Mouse (Mus musculus) midbrain, embryonic 16.5 days (tissue): Measurements from ENCODE around the gene Vps11. TPM values are rescaled to one million over a fixed set of nuclear protein-coding genes. Genes with fewer than 3 reads are reported as not detected.

Experiments
- ATAC-seq: fragments of 200-750 bp; cut with Nextera tagmentation; 2 replicates; pipeline ENCODE4 v1.8.0; 2017; ENCODE audit warnings: moderate TSS enrichment
- H3K27ac ChIP-seq: fragments of 300-500 bp; sonication (generic); 2 replicates; pipeline ENCODE4 v1.5.1; 2014; ENCODE audit warnings: mild to moderate bottlenecking, low read length, mixed read lengths
- H3K27me3 ChIP-seq: fragments of 300-500 bp; sonication (generic); 2 replicates; pipeline ENCODE4 v1.6.1; 2014; ENCODE audit warnings: low read depth, low read length, mixed read lengths; ENCODE audit not compliant: control insufficient read depth, insufficient read depth
- H3K36me3 ChIP-seq: fragments of 300-500 bp; sonication (generic); 2 replicates; pipeline ENCODE4 v1.6.1; 2014; ENCODE audit warnings: mild to moderate bottlenecking, low read length, moderate library complexity, mixed read lengths; ENCODE audit not compliant: control insufficient read depth, insufficient read depth
- H3K4me1 ChIP-seq: fragments of 300-500 bp; sonication (generic); 2 replicates; pipeline ENCODE4 v1.6.1; 2014; ENCODE audit warnings: mild to moderate bottlenecking, low read length, mixed read lengths; ENCODE audit not compliant: control insufficient read depth, insufficient read depth
- H3K4me2 ChIP-seq: fragments of 300-500 bp; sonication (generic); 2 replicates; pipeline ENCODE4 v1.6.1; 2014; ENCODE audit warnings: mild to moderate bottlenecking, low read length, mixed read lengths
- H3K4me3 ChIP-seq: fragments of 300-500 bp; sonication (generic); 2 replicates; pipeline ENCODE4 v1.5.1; 2014; ENCODE audit warnings: low read depth, mild to moderate bottlenecking, low read length, moderate library complexity, mixed read lengths
- H3K9ac ChIP-seq: fragments of 300-500 bp; sonication (generic); 2 replicates; pipeline ENCODE4 v1.6.1; 2014; ENCODE audit warnings: low read depth, low read length, mixed read lengths
- H3K9me3 ChIP-seq: fragments of 300-500 bp; sonication (generic); replicated peaks from 2 replicates; pipeline ENCODE4 v1.6.1; 2014; ENCODE audit warnings: mild to moderate bottlenecking, low read length, mixed read lengths; ENCODE audit not compliant: control insufficient read depth, poor library complexity, severe bottlenecking
- WGBS: fragments of 180-500 bp; shearing (Covaris S2); extraction: QIAGEN DNeasy Blood & Tissue Kit; methylation state at CpG from one replicate; pipeline ENCODE4 v1.1.7; 2014; 5-methylcytosine and 5-hydroxymethylcytosine counted together
- polyA plus RNA-seq: library from polyadenylated mRNA; unstranded; fragments of >200 nt; fragmentation: Nextera tagmentation; extraction: Ambion mirVana; gene quantifications from 2 replicates; pipeline ENCODE4 v1.2.1, GENCODE M21; 2015

Vps11 gene
- polyA plus RNA-seq, 1 experiment from 2014 or later: 45.6 TPM

DNA sequence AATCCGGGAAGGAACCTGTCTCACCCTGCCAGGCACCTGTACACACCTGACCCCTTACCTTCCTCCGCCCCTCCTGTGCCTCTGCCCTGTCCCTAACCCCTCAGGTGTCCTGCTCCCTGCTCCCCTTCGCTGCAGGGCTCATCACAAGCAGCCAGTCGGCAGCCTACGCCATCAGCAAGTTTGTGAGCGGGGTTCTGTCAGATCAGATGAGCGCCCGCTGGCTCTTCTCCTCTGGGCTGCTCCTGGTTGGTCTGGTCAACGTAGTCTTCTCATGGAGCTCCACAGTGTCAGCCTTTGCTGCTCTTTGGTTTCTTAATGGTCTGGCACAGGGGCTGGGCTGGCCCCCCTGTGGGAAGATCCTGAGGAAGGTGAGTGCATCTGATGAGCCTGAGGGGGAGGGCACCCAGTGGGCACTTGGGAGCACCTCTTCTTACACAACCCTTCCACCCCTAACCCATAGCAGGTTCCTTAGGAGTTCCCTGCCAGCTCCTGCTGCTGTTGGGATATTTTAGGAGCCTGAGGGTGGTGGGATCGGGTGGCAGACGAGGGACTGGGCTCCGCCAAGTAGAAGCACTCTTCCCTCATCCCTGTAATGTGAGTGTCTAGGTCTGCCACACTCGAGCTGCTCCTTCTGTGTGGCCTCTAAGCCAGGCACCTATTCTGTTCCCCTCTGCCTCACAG is 37.8 kb upstream of the Vps11 start:
- Histone ChIP-seq H3K9ac (no peak overlapping the region), H3K4me1 (peaks cover 18% of the 10 kb centered on the region), H3K27ac (no peak overlapping the region), H3K4me2 (no peak overlapping the region), H3K27me3 (no peaks in the 10 kb centered on the region), H3K4me3 (no peak overlapping the region), H3K9me3 (no peaks in the 10 kb centered on the region), H3K36me3 (peaks cover 27% of the 10 kb centered on the region)
- WGBS: 87% methylated on average over 13 of the region's 13 CpGs
- ATAC-seq: no peak

DNA sequence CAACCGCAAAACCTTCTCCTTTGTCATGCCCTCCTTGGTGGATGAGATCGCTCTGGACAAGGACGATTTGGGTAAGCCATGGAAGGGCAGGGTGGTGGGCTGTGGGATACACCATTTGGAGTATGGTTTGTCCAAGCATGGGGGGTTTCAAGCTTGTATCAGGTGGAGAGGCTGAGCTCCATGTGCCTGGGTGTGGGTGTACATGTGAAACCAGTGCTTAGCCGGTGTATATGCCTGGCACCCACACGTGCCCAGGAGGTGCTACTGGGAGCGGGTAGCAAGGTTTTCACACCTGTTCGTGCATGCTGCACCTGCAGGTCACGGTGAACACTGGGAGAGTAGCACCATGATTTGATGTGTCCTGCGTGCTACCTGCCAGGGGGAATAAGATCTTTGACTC is 37.1 kb upstream of the Vps11 start:
- Histone ChIP-seq H3K27me3 (no peaks in the 10 kb centered on the region), H3K4me1 (peaks cover 18% of the 10 kb centered on the region), H3K4me3 (no peak overlapping the region), H3K27ac (no peak overlapping the region), H3K9ac (no peak overlapping the region), H3K9me3 (no peaks in the 10 kb centered on the region), H3K36me3 (peaks cover 20% of the 10 kb centered on the region), H3K4me2 (peak overlapping the region; percentile 84; the same call in 1 of the 2 replicates)
- 82% methylated on average over 9 of the region's 9 CpGs for WGBS
- no peak for ATAC-seq

DNA sequence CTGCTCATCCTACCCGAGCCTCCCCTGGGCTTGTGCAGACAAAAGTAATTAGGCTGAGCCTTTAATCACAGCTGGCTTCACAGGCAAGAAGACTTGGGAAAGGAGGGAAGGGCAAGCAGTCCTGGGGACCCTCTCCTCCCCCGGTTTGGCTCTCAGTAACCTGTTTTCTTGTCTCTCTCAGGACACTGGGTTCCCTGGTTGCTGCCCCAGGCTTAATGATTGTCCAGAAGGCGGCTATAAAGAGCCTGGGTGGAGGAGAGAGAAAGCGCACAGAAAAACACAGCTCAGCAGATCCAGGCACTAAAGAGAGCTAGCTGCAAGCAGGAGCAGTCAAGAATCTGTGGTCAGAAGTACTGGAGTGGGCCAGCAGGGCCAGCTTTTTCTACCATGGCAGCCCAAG is 36.6 kb upstream of the Vps11 start:
- Histone ChIP-seq H3K9me3 (no peaks in the 10 kb centered on the region), H3K4me1 (peaks cover 18% of the 10 kb centered on the region), H3K4me2 (peak overlapping the region; percentile 84), H3K9ac (0 out of 2 replicates have a peak overlapping the region, but pooled peaks have one; percentile 13), H3K36me3 (peaks cover 17% of the 10 kb centered on the region), H3K27ac (no peak overlapping the region), H3K27me3 (no peaks in the 10 kb centered on the region), H3K4me3 (peak overlapping the region; percentile 76)
- ATAC-seq: no peak
- WGBS: 8% methylated on average over 4 of the region's 4 CpGs

DNA sequence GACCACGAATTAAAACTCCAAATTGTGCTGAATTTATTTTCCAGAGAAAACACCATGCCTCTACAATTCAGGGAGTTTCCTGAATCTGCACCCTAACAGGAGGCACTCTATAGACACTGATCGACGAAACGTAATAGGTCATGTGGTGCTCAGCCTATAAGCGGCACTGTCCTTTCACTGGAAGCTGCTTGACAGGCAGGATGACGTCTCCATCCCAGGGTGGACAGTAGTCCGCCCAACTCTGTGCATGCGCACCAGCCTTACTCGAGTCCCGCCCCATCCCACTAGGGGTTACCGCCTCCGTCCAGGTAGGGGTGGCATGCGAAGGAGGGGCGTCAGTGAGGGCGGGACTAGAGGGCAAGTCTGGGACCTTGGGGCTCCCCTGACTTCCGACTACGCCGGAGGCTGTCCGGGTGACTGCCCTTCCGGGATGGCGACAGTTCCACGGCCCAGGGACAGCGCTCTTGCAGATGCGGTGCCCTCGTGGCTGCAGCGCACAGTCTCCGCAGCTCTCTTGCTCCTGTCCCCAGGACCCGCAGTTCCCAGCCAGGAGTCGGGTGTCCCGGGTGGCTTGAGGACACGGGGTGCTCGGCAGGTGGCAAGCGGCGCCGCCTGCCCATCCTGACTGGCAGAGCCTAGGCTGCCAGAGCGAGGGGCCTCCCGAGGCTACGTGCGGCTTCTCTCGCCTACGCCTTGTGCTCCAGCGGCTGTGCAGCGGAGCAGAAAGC is 35.4 kb upstream of the Vps11 start, which contains the start of gene Slc37a4:
TSS of gene Slc37a4 (plus strand) at position 169 of the 728 bp plus-strand sequence.
- H3K4me1 ChIP-seq: peaks cover 18% of the 10 kb centered on the region
- peak within 1 kb of the TSS; percentile 76 for H3K4me3 ChIP-seq
- no peaks in the 10 kb centered on the region for H3K9me3 ChIP-seq
- peaks cover 9% of the 10 kb centered on the region for H3K36me3 ChIP-seq
- peak; percentile 98 for ATAC-seq
- H3K4me2 ChIP-seq: peak within 1 kb of the TSS; percentile 84
- WGBS: under 1% methylated on average over 43 of the region's 43 CpGs
- peak within 1 kb of the TSS; percentile 90 for H3K27ac ChIP-seq
- H3K9ac ChIP-seq: peak within 1 kb of the TSS; percentile 93
- no peaks in the 10 kb centered on the region for H3K27me3 ChIP-seq

DNA sequence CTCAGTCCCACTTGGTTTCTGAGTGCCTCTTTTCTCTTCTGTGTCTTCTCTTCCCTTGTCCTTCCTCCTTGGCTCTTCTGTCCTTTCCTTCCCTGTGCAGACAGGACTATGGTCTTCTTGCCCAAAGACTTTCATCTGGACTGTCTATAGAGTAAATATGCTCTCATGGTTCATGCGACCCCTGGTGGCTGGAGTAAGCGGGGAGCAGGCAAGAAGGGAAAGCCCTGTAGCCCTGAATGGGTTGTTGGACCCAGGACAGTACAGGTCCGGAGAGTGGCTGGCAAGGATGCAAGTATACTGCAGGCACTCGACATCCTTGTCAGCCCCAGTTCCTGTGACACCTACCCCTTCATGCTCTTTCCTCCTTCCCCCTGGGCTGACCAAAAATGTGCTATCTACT is 30.0 kb upstream of the Vps11 start:
- 0 out of 2 replicates have a peak, but pooled peaks have one; percentile 52 for ATAC-seq
- H3K27ac ChIP-seq: no peak overlapping the region
- peaks cover 33% of the 10 kb centered on the region for H3K36me3 ChIP-seq
- no peaks in the 10 kb centered on the region for H3K27me3 ChIP-seq
- WGBS: 40% methylated on average over 4 of the region's 4 CpGs
- H3K9me3 ChIP-seq: no peaks in the 10 kb centered on the region
- no peaks in the 10 kb centered on the region for H3K4me1 ChIP-seq
- H3K4me3 ChIP-seq: no peak overlapping the region
- no peak overlapping the region for H3K4me2 ChIP-seq
- no peak overlapping the region for H3K9ac ChIP-seq

DNA sequence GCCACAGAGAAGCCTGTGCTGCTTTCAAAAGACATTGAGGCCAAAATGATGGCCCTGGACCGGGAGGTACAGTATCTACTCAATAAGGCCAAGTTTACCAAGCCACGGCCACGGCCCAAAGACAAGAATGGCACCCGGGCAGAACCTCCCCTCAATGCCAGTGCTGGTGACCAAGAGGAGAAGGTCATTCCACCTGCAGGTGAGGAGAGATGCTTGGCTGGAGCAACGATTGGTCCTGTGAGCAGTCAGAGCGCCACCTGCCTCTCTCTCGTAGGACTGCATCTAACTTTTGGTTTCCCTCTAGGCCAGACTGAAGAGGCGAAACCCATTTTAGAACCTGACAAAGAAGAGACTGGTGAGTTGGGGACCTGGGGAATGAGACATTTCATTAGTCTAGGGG is 27.8 kb upstream of the Vps11 start:
- no peak overlapping the region for H3K27ac ChIP-seq
- H3K4me2 ChIP-seq: no peak overlapping the region
- no peaks in the 10 kb centered on the region for H3K27me3 ChIP-seq
- H3K9me3 ChIP-seq: no peaks in the 10 kb centered on the region
- H3K4me1 ChIP-seq: no peaks in the 10 kb centered on the region
- H3K36me3 ChIP-seq: peaks cover 53% of the 10 kb centered on the region
- ATAC-seq: no peak
- H3K9ac ChIP-seq: no peak overlapping the region
- no peak overlapping the region for H3K4me3 ChIP-seq
- 60% methylated on average over 8 of the region's 8 CpGs for WGBS

DNA sequence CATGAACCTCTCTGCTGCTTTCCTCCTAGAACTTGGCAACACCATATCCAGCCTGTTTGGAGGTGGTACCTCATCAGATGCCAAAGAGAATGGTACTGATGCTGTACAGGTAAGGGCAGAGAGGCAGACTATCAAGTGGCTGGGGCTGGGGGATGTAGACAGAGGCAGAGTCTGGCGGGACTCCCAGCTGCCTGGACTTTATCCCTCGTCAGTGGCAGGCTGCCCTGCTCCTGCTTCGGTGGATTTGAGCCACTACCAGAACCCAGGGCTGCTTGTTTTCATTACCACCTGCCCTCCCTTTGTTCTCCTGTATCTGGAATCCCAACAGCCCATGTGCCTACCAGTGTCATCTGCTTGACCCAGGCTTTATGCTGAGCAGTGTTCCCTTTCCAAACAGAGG is 25.8 kb upstream of the Vps11 start:
- H3K27ac ChIP-seq: no peak overlapping the region
- ATAC-seq: no peak
- H3K9me3 ChIP-seq: no peaks in the 10 kb centered on the region
- no peaks in the 10 kb centered on the region for H3K4me1 ChIP-seq
- no peaks in the 10 kb centered on the region for H3K27me3 ChIP-seq
- 76% methylated on average over 3 of the region's 3 CpGs for WGBS
- H3K36me3 ChIP-seq: peaks cover 62% of the 10 kb centered on the region
- no peak overlapping the region for H3K9ac ChIP-seq
- no peak overlapping the region for H3K4me2 ChIP-seq
- no peak overlapping the region for H3K4me3 ChIP-seq

DNA sequence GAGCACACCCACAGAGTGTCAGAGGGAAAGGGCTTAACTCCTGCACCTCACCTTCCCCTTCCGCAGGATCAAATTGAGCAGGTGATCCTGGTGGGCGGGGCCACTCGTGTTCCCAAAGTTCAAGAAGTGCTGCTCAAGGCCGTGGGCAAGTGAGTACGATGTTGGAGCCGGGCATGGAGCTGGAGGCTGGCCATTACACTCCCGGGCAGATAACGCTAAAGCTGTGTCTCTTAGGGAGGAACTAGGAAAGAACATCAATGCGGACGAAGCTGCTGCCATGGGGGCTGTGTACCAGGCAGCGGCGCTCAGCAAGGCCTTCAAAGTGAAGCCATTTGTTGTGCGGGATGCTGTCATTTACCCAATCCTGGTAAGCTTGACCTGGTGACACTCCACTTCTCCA is 23.1 kb upstream of the Vps11 start:
- H3K4me2 ChIP-seq: no peak overlapping the region
- WGBS: 91% methylated on average over 13 of the region's 13 CpGs
- H3K27me3 ChIP-seq: no peaks in the 10 kb centered on the region
- H3K27ac ChIP-seq: no peak overlapping the region
- no peak overlapping the region for H3K4me3 ChIP-seq
- no peak overlapping the region for H3K9ac ChIP-seq
- H3K36me3 ChIP-seq: peaks cover 62% of the 10 kb centered on the region
- H3K4me1 ChIP-seq: peaks cover 12% of the 10 kb centered on the region
- no peak for ATAC-seq
- no peaks in the 10 kb centered on the region for H3K9me3 ChIP-seq

DNA sequence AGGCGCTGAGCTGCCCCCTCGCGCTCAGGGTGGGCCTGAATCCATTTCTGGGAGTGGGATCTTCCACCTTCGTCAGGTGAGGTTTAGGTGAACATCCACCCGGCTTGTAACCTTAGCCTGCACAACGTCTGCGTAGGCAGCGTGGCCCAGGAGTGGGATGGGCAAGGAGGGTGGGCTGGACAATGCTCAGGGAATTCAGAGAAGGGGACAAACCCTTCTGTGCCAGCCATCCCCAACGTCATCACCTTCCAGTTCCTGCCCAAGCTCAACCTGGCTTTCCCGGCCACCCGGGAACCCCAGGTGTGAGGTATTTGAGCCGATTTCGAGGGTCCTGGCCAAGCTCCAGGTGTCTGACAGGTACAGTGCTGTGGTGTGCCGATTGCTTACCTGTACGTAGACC is 18.4 kb upstream of the Vps11 start:
- H3K4me1 ChIP-seq: peaks cover 17% of the 10 kb centered on the region
- peak overlapping the region; percentile 97 for H3K4me2 ChIP-seq
- H3K9ac ChIP-seq: peak overlapping the region; percentile 96
- no peaks in the 10 kb centered on the region for H3K9me3 ChIP-seq
- no peaks in the 10 kb centered on the region for H3K27me3 ChIP-seq
- WGBS: 12% methylated on average over 15 of the region's 15 CpGs
- H3K36me3 ChIP-seq: peaks cover 21% of the 10 kb centered on the region
- peak overlapping the region; percentile 90 for H3K27ac ChIP-seq
- H3K4me3 ChIP-seq: peak overlapping the region; percentile 96
- ATAC-seq: peak; percentile 52
